Mouse (Mus musculus) heart, postnatal 0 days (tissue): ENCODE measurements at regions not wholly inside any gene's neighbourhood (a gene's known extent, or its start where the extent isn't known, plus 50 kb on each side); places are given as distances from the start of the nearest gene placed in this dataset.

ENCODE experiments used
- ATAC-seq: fragments of 200-750 bp; cut with Nextera tagmentation; 2 replicates; pipeline ENCODE4 v1.8.0; 2017; ENCODE audit warnings: low read depth, moderate number of reproducible peaks, moderate library complexity; ENCODE audit not compliant: insufficient read depth
- DNase-seq: peaks from one replicate; pipeline ENCODE4 v3.0.0-alpha.2; 2016; ENCODE audit warnings: low spot score
- H3K27ac ChIP-seq: fragments of 300-500 bp; sonication (generic); 2 replicates; pipeline ENCODE4 v1.5.1; 2014; ENCODE audit warnings: low read depth, mild to moderate bottlenecking
- H3K27me3 ChIP-seq: fragments of 300-500 bp; sonication (generic); 2 replicates; pipeline ENCODE4 v1.6.1; 2014; ENCODE audit warnings: low read length, mixed read lengths; ENCODE audit not compliant: control insufficient read depth, insufficient read depth
- H3K36me3 ChIP-seq: fragments of 300-500 bp; sonication (generic); replicated peaks from 2 replicates; pipeline ENCODE4 v1.6.1; 2014; ENCODE audit warnings: low read length, mixed read lengths; ENCODE audit not compliant: control insufficient read depth, insufficient read depth
- H3K4me1 ChIP-seq: fragments of 300-500 bp; sonication (generic); 2 replicates; pipeline ENCODE4 v1.6.1; 2014; ENCODE audit warnings: antibody characterized with exemption; ENCODE audit not compliant: control insufficient read depth, insufficient read depth
- H3K4me2 ChIP-seq: fragments of 300-500 bp; sonication (generic); 2 replicates; pipeline ENCODE4 v1.6.1; 2014; ENCODE audit warnings: low read depth, mild to moderate bottlenecking, low read length, moderate library complexity
- H3K4me3 ChIP-seq: fragments of 300-500 bp; sonication (generic); 2 replicates; pipeline ENCODE4 v1.5.1; 2014; ENCODE audit warnings: low read depth, low read length
- H3K9ac ChIP-seq: fragments of 300-500 bp; sonication (generic); replicated peaks from 2 replicates; pipeline ENCODE4 v1.6.1; 2014; ENCODE audit warnings: low read depth, low read length, mixed read lengths
- H3K9me3 ChIP-seq: fragments of 300-500 bp; sonication (generic); replicated peaks from 2 replicates; pipeline ENCODE4 v1.6.1; 2016; ENCODE audit warnings: low read length; ENCODE audit not compliant: control insufficient read depth
- CTCF ChIP-seq: IDR thresholded peaks from 2 replicates; pipeline ENCODE4 v1.5.1; 2016; ENCODE audit warnings: antibody characterized with exemption, control low read depth, low read depth
- EP300 ChIP-seq: IDR thresholded peaks from 2 replicates; pipeline ENCODE4 v1.6.1; 2016; ENCODE audit warnings: antibody characterized with exemption, low read depth
- WGBS: fragments of 180-500 bp; shearing (Covaris S2); extraction: QIAGEN DNeasy Blood & Tissue Kit; methylation state at CpG from one replicate; pipeline ENCODE4 v1.1.7; 2014; 5-methylcytosine and 5-hydroxymethylcytosine counted together

GRCm38 (mm10) chr7:71966015-71966414, 340.4 kb downstream of the Mctp2 start:
- no peak for ATAC-seq
- no peak overlapping the region for H3K4me3 ChIP-seq
- no peaks in the 10 kb centered on the region for H3K27me3 ChIP-seq
- H3K36me3 ChIP-seq: no peaks in the 10 kb centered on the region
- no peaks in the 10 kb centered on the region for H3K9me3 ChIP-seq
- no peak; the same call in 1 of the 2 replicates for TF ChIP-seq CTCF
- TF ChIP-seq EP300: no peak
- DNase-seq: no peak
- 48% methylated on average over 4 of the region's 4 CpGs for WGBS
- H3K27ac ChIP-seq: no peak overlapping the region
- H3K9ac ChIP-seq: no peak overlapping the region
- no peak overlapping the region for H3K4me2 ChIP-seq
- no peaks in the 10 kb centered on the region for H3K4me1 ChIP-seq

GRCm38 (mm10) chr7:71963456-71963855, 343.0 kb downstream of the Mctp2 start:
- peak; percentile 16 for DNase-seq
- Histone ChIP-seq H3K27ac (no peak overlapping the region), H3K4me3 (no peak overlapping the region), H3K9me3 (no peaks in the 10 kb centered on the region), H3K4me2 (no peak overlapping the region), H3K9ac (no peak overlapping the region), H3K27me3 (no peaks in the 10 kb centered on the region), H3K4me1 (no peaks in the 10 kb centered on the region), H3K36me3 (no peaks in the 10 kb centered on the region)
- peak; percentile 42 for TF ChIP-seq CTCF
- no peak for TF ChIP-seq EP300
- ATAC-seq: no peak
- WGBS: 40% methylated on average over 4 of the region's 4 CpGs

- DNase-seq (no peak), ATAC-seq (no peak)
- WGBS: 77% methylated on average over 3 of the region's 3 CpGs
- H3K4me2 ChIP-seq: no peak overlapping the region
- no peaks in the 10 kb centered on the region for H3K36me3 ChIP-seq
- H3K27ac ChIP-seq: no peak overlapping the region
- no peaks in the 10 kb centered on the region for H3K9me3 ChIP-seq
- no peak overlapping the region for H3K9ac ChIP-seq
- no peak for TF ChIP-seq CTCF
- no peak for TF ChIP-seq EP300
- no peaks in the 10 kb centered on the region for H3K4me1 ChIP-seq
- H3K27me3 ChIP-seq: no peaks in the 10 kb centered on the region
- H3K4me3 ChIP-seq: no peak overlapping the region
Measured at GRCm38 (mm10) chr7:71962851-71963250, 343.6 kb downstream of the Mctp2 start.

DNA sequence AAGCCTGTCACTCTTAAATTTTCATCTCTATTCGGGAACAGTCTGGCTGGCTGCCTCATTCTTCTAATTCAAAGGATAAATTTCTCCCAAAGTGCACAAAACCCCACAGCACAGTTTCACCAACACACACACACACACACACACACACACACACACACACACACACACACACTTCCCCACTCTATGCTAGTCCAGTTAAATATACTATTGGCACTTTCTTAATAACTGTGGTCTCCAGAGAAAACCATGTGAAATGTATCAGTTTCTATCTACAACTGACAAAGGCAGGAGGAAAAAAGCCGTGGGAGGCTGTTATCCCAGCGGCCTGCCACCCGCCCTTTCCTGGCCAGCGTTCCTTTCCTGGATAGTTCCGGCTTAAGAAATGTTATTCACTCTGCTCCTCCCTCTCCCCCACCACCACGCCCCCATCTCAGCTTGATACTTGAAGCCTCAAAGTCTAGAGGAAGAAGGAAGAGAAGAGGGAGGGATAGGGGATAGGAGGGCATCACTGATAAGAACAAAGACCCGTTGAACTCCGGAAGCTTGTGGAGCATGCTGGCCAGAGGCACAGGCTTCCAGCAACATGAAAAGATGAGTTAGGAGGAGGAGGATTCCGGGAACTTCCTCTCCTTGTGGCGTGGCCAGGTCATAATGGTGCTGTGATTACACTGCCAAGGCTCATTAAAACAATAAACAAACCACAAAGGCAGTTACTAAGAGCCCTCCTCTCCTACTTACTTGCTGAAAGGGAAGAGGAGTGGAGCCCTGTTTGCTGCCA, 345.8 kb downstream of the Mctp2 start:
- peak overlapping the region; percentile 39 for H3K4me2 ChIP-seq
- H3K9ac ChIP-seq: no peak overlapping the region
- DNase-seq (peak; percentile 63), ATAC-seq (peak; percentile 82)
- 0 out of 2 replicates have a peak overlapping the region, but pooled peaks have one; percentile 20 for H3K27ac ChIP-seq
- no peaks in the 10 kb centered on the region for H3K9me3 ChIP-seq
- H3K4me3 ChIP-seq: no peak overlapping the region
- no peaks in the 10 kb centered on the region for H3K4me1 ChIP-seq
- TF ChIP-seq CTCF (no peak), EP300 (peak; percentile 88)
- no peaks in the 10 kb centered on the region for H3K27me3 ChIP-seq
- 4% methylated on average over 11 of the region's 11 CpGs for WGBS
- no peaks in the 10 kb centered on the region for H3K36me3 ChIP-seq

DNA sequence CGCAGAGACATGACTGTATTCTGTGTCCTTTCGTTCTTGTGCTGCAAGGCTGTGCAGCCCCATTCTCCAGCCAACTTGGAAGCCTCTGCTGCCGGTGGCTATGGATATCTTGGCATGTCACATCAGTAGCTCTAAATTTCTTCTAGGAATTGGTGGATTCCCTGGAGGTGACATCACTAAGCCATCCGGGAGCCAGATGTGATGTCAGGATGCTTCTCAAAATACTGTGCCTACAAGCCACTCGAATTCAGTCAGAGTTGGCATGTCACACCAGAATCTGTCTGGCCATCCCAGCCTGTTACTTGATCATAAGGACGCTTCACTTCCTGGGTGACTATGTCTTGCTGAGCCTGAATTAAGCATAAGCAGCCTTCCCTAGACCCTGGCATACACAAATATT, 359.9 kb downstream of the Mctp2 start:
- no peak overlapping the region for H3K4me2 ChIP-seq
- TF ChIP-seq EP300: no peak
- no peak for TF ChIP-seq CTCF
- H3K4me1 ChIP-seq: no peaks in the 10 kb centered on the region
- no peak overlapping the region for H3K4me3 ChIP-seq
- ATAC-seq (no peak), DNase-seq (no peak)
- H3K9me3 ChIP-seq: no peaks in the 10 kb centered on the region
- H3K27ac ChIP-seq: no peak overlapping the region
- H3K36me3 ChIP-seq: no peaks in the 10 kb centered on the region
- H3K27me3 ChIP-seq: no peaks in the 10 kb centered on the region
- WGBS: 47% methylated on average over 6 of the region's 6 CpGs
- no peak overlapping the region for H3K9ac ChIP-seq
